Mouse (Mus musculus): Measurements from ENCODE around the gene Pi4k2a. TPM values are rescaled to one million over a fixed set of nuclear protein-coding genes. Genes with fewer than 3 reads are reported as not detected.

The Pi4k2a gene
- 50.4 and 51.5 TPM in 2 replicates for total RNA-seq (2021)
- long read RNA-seq, experiment 1, transcript Pi4k2a-201 (9 exons, 3,604 nt) = major isoform, 24 of 56 reads
- long read RNA-seq, experiment 1, transcript Pi4k2a-202 (10 exons, 1,939 nt) = minor isoform, 16 of 56 reads
- long read RNA-seq, experiment 1, partial matches to known transcripts = 1 of 56 reads
- long read RNA-seq, experiment 1, other reads (novel, unspliced or antisense) = 15 of 56 reads
- long read RNA-seq, experiment 2, full-length matches to known transcripts = 45 of 67 reads
- long read RNA-seq, experiment 2, partial matches to known transcripts = 5 of 67 reads
- long read RNA-seq, experiment 2, other reads (novel, unspliced or antisense) = 17 of 67 reads

DNA sequence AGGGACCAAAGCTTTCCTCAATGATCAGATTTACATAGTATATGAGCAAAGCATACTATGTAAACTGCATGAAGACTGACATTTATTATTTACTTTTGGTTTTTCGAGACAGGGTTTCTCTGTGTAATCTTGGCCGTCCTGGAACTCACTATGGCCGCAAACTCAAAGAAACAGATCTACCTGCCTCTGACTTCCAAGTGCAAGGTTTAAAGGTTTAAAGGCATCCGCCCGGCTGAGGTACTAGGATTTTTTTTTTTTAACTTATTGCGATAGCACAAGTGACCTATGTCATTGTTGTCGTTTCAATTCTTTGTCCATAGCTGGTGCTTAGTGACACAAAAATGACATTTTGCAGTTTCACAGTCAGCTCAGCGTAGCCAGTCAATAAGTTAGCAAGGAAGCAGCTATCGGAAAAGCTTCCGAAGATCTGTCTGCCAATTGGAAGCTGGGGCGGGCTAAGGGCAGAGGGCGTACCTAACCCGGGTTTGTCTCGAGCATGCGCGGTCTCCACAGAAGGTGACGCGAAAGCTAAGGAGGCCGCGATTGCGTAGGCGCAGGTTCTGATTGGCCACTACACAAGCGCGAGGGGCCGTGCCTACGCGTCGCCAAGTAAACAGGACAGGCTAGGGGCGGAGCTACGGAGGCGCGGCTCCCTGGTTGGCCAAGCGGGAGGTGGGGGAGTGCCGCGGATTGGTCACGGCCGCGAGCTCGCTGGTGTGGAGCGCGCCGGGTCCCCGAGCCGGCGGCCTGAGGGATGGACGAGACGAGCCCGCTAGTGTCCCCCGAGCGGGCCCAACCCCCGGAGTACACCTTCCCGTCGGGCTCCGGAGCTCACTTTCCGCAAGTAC lies at the start of gene Pi4k2a:
Gene Pi4k2a (plus strand): TSS at position 723 of the 848 bp plus-strand sequence.
- peak; percentile 99 for DNase-seq

GRCm38 (mm10) chr19:42043988-42044387 lies 46.3 kb upstream of the Pi4k2a start:
- DNase-seq = no peak

GRCm38 (mm10) chr19:42045269-42046102 lies 44.8 kb upstream of the Pi4k2a start, which contains the start of gene Hoga1:
Gene Hoga1, plus strand, starts transcription at chr19:42045610.
- DNase-seq = peak; percentile 90

GRCm38 (mm10) chr19:42050251-42050650 lies 40.0 kb upstream of the Pi4k2a start:
- DNase-seq = no peak

DNA sequence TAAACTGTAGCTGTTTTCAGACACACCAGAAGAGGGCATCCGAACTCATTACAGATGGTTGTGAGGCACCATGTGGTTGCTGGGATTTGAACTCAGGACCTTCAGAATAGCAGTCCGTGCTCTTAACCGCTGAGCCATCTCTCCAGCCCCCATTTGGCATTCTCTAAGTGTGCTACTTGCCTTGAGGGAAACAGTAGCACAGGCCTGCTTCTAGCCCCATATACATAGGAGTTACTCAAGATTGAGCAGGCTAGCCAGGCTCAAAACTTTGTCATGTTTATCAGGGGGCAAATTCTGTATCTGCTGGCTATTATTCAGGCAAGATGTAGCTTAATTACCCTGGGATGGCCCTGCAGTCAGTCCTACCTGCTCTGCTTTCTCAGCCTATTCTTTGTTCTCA lies 38.9 kb upstream of the Pi4k2a start:
- no peak for DNase-seq

- DNase-seq = no peak
Measured at GRCm38 (mm10) chr19:42051948-42052347, 38.3 kb upstream of the Pi4k2a start, which contains the start of gene 4933411K16Rik. Gene 4933411K16Rik, plus strand, starts transcription at chr19:42052248.

- peak; percentile 45 for DNase-seq
Measured at GRCm38 (mm10) chr19:42054255-42054654, 36.0 kb upstream of the Pi4k2a start.

DNA sequence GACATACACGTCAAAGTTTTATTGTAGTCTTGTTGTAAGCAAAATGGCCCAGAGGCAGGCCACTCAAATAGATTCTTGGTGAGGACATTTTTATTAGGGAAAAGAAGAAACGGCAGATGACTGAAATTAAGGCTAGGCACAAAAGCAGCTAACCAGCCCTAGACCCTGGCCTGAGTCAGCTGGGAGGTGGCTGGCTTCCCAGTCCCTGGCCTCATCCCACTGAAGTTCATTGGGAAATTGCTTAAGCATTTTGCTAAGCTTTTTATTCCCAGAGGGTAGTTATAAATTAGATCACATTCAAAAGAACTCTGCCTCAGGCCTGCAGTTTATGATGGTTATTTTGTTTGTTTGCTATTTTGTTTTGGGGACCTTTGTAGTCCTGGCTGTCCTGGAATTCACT lies 34.4 kb upstream of the Pi4k2a start:
- DNase-seq = peak; percentile 72

DNA sequence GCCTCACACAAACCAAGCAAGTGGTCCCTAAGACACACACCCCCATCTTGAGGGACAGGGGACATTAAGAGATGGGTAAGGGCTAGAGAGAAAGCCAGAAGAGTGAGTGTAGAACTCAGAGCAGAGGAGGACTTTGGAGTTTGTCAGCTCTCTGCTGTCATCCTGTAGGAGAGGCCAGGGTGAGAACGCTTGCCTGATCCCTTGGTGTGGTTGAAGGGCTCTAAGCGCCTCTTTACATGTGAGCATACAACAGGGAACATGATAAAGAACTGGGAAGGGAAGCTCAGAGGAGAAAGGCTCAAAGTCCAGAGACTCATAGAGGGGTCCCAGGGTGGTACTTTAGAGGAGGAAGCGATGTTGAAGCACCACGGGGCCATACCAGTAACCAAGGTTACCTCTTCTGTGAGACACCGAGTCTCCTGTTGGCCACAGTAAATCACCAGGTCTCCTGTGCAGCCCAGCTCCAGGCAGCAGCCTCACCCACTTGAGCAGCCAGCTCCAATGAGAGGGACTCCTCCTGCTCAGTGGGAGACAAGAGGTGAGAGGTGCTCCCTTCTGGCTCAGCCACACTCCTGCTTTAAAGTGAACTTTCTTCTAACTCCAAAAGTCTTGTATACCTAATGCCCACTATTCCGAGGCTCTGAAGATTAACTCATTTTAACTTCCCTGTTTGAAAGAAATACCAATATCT lies 33.4 kb upstream of the Pi4k2a start:
- DNase-seq = no peak

GRCm38 (mm10) chr19:42058426-42058825 lies 31.8 kb upstream of the Pi4k2a start:
- no peak for DNase-seq

DNA sequence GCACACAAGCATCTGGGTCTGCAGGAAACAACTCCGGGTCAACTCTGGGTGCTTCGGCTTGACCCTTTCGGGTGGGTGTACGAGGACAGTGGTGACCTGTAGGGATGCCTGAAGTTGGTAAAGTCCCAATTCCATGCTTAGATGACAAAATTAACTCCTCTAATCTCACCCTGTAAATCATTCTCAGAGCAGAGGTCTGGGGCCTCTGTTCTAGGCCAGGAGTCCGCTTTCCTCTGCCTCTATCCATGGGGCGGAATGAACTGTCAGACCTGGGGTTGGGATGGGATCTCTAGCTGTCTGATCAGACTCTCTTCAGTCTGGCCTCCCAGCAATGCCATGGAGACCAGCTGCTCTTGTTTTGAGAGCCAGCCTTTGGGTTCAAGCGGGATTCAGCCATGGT lies 28.8 kb upstream of the Pi4k2a start:
- no peak for DNase-seq

DNA sequence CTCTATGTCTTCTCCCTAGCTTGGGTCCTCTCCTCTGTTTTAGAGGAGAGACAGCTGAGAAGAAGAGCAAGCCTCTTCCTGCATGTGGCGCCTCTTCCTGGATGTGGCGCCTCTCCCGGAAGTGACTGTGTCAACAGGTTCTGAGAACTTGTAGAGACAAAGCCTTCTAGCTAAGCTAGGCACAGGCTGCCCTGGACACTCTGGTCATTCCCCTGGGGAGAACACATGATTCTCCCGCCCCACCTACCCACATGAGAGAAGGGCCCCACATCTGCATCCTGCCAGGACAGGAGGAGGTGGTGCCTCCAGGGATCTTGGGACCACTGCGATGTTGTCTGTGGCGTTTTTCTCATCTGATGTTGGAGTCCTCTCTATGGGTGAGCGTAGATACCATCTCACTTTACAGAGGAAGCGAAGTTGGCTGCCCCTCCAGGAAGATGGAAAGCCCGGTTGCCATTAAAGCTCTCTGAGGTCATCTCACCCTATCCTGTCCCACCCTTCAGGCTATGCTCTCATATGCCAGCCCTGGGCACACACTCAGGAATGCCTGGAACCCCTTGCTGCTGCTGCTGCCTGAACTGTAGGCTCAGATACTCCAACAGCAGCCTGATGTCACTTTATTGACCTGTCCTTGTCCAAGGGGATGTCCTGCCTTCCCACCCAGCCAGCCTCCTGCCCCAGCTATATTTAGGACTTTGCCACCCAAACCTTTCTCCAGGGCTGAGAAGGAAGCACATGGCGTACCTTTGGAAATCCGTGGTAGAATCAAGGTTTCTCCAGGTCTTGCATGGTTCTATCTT lies 21.6 kb upstream of the Pi4k2a start:
- DNase-seq = no peak

DNA sequence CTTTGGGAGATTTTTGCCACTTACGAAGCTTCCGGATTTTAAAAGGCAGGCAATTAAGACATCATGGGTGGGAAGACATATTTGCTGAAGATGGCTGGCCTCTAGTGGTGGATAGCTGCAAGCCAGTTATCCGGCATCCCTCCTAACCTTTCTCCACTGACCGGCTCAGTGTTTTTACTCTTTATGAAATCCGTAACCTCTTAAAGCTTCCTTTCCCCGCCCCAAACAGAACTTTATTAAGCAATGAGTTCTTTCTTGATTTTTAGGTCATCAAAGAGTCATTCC lies 21.1 kb upstream of the Pi4k2a start:
- peak; percentile 36 for DNase-seq

GRCm38 (mm10) chr19:42071221-42071620 lies 19.0 kb upstream of the Pi4k2a start:
- no peak for DNase-seq

DNA sequence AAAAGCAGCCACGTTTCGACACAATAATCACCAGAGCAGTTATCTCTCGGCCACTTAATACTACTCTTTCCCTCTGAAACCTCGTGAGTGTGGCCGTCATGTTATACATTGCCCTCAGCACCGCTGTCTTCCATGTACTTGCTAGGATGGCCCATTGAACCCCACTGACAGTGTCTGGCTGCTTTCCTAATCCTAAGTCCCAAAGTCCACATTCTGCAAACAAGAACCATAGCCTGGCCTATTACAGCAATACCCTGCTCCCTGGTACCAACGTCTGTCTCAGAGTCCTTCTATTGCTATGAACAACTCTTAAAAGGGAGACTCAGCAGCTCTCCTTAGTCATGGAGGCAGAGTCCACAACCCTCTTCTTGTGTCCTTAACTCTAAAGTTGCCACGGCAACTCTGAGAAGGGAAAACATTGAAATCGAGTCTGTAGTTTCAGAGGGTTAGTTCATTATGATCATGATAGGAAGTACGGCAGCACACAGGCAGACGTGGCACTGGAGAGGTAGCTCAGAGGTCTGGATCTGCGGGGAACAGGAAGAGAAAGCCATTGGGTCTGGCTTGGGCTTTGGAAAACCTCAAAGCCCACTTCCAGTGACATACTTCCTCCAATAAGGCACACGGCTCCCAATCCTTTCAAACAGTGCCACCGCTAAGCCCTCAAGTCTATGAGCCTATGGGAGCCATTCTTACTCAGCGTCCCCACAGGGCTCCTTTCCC lies 18.2 kb upstream of the Pi4k2a start:
- DNase-seq = no peak

GRCm38 (mm10) chr19:42072802-42073201 lies 17.5 kb upstream of the Pi4k2a start:
- DNase-seq = peak; percentile 58

DNA sequence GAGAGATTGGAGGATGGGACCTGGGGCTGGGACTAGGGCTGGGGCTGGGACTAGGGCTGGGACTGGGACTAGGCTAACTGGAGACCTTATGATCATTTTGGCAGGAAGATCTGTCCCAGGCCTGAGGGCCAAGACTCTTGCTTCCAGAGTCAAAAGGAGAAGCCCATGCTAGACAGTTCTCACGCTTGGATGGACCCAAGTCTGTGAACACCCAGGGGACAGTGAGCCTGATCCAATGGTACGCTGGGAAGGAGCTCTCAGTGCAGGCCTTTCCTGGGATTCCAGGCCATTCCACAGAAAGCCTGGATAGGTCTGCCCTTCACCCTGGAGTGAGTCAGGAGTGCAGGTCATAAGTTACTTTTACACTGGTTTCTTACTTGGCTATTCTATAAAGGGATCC lies 15.2 kb upstream of the Pi4k2a start:
- no peak for DNase-seq

- DNase-seq = no peak
Measured at GRCm38 (mm10) chr19:42075992-42076391, 14.3 kb upstream of the Pi4k2a start.

DNA sequence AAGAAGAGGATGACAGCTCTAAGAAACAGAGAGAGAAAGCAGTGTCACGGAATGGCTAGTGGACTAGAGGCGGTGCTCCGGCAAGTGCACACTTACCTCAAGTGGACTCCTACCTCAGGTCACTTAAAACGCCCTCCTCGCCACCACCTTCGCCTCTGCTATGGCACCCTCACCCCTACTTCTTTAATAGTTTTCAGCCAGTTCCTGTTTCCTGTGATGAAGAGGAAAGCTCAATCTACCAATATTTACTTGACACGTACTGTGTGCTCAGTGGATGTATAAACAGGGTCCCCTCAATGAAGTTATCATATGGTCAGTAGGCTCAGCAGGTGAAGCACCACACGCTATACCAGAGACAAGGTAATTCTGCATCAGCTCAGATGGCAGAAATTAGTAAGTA lies 11.7 kb upstream of the Pi4k2a start:
- no peak for DNase-seq

GRCm38 (mm10) chr19:42079006-42079405 lies 11.3 kb upstream of the Pi4k2a start:
- DNase-seq = no peak
